Mouse (Mus musculus): ENCODE data around the gene Sh3bp1. TPM values are rescaled to one million over a fixed set of nuclear protein-coding genes. Genes with fewer than 3 reads are reported as not detected.

Sh3bp1 gene
- total and polyA plus RNA-seq, 3 experiments: 12.3 to 69.7 (median 23.8) TPM

DNA sequence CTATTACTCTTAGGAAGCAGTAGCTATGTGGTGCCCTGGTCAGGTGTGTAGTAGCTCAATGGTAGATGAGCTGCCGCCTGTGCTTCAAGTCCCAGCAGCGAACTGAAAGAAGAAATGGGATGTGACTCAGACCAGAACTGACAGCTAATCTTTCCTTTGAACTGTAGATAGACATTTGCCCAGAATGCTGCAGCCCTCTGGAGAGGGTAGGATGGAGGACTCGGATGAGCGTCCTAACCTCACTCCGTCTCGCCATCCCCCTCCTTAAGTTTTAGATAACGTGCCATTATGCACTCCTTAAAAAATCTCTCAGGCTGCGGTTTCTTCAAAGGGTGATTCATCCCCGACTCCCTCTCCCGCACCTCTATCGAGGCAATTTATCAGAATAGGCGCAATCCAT, 20.3 kb downstream of the Sh3bp1 start:
- H3K27ac ChIP-seq (ENCODE audit: insufficient read depth, low read depth): peak overlapping the region; percentile 57
- DNase-seq (ENCODE audit: extremely low read depth): no peak
- no peaks in the 10 kb centered on the region for H3K79me2 ChIP-seq (replicated peaks; ENCODE audit: control insufficient read depth, extremely low read depth, insufficient read depth, poor library complexity, severe bottlenecking)
- peak overlapping the region; percentile 0; the same call in 1 of the 2 replicates for H3K9ac ChIP-seq (ENCODE audit: insufficient read depth, low read depth)
- in situ Hi-C loops (cut with MboI; ENCODE audit: low pct_ligation_motif_present, low pct_unique_long_range_greater_than_20kb, low sequenced_read_pairs): loop anchor here (25.0 kb wide), 1 partner anchor 417 kb away; the partner anchor contains the start of genes Maff and Pla2g6
- dilution Hi-C loops (cut with MboI; ENCODE audit: extremely low pct_ligation_motif_present, extremely low pct_unique_long_range_greater_than_20kb, low sequenced_read_pairs): no loop called here
- H3K36me3 ChIP-seq (replicated peaks in 1 of 2; ENCODE audit: control insufficient read depth in 1 of 2, insufficient read depth in 1 of 2, low read length in 1 of 2): peaks cover 4 to 39% of the 10 kb centered on the region in 2 experiments
- TF ChIP-seq SIN3A (IDR thresholded peaks at IDR 0.05; ENCODE audit: low read length) (no peak), PAX5 (IDR thresholded peaks at IDR 0.05; ENCODE audit: low read length) (no peak), CHD2 (IDR thresholded peaks at IDR 0.05; ENCODE audit: low read length) (0 out of 2 replicates have a peak, but pooled peaks have one; percentile 26), ZC3H11A (IDR thresholded peaks at IDR 0.05; ENCODE audit: low read depth, low read length) (no peak), ELF1 (IDR thresholded peaks at IDR 0.05; ENCODE audit: low read depth, low read length) (0 out of 2 replicates have a peak, but pooled peaks have one; percentile 19), HCFC1 (IDR thresholded peaks at IDR 0.05; ENCODE audit: low read depth, low read length) (no peak), ETS1 (conservative IDR thresholded peaks at IDR 0.05; ENCODE audit: low read depth, low read length) (peak; percentile 33; the same call in 1 of the 2 replicates), GABPA (IDR thresholded peaks at IDR 0.05; ENCODE audit: insufficient replicate concordance, low read depth, low read length) (no peak), IRF4 (IDR thresholded peaks at IDR 0.05; ENCODE audit: low read depth, low read length) (peak; percentile 92), JUN (IDR thresholded peaks at IDR 0.05; ENCODE audit: insufficient read depth, low read depth, low read length) (no peak; the same call in 1 of the 2 replicates), ZKSCAN1 (IDR thresholded peaks at IDR 0.05; ENCODE audit: borderline replicate concordance, low read depth, low read length) (no peak), POLR2A (IDR thresholded peaks at IDR 0.05; ENCODE audit: low read depth, low read length) (no peak), MAX (IDR thresholded peaks at IDR 0.05; ENCODE audit: low read length) (peak; percentile 32; the same call in 1 of the 2 replicates), MAZ (IDR thresholded peaks at IDR 0.05; ENCODE audit: low read depth, low read length) (no peak), TCF12 (IDR thresholded peaks at IDR 0.05; ENCODE audit: low read depth, low read length) (peak; percentile 46; the same call in 1 of the 2 replicates), USF1 (IDR thresholded peaks at IDR 0.05; ENCODE audit: low read depth, low read length) (no peak), E2F4 (IDR thresholded peaks at IDR 0.05; ENCODE audit: insufficient replicate concordance, low read depth, low read length) (no peak), ZMIZ1 (IDR thresholded peaks at IDR 0.05; ENCODE audit: low read depth, low read length) (no peak), CTCF (conservative IDR thresholded peaks at IDR 0.05 in 1 of 2, IDR thresholded peaks at IDR 0.05 in 1 of 2; ENCODE audit: low read depth in 2 of 2, low read length in 2 of 2) (no peak), BHLHE40 (IDR thresholded peaks at IDR 0.05; ENCODE audit: low read depth, low read length) (peak; percentile 21; the same call in 1 of the 2 replicates), ZNF384 (IDR thresholded peaks at IDR 0.05; ENCODE audit: low read depth, low read length) (no peak), RAD21 (IDR thresholded peaks at IDR 0.05; ENCODE audit: low read depth, low read length) (no peak), JUND (conservative IDR thresholded peaks at IDR 0.05; ENCODE audit: low read depth, low read length) (peak; percentile 77), NELFE (IDR thresholded peaks at IDR 0.05; ENCODE audit: low read depth, low read length) (no peak), EP300 (IDR thresholded peaks at IDR 0.05; ENCODE audit: low read length) (peak; percentile 77), MEF2A (IDR thresholded peaks at IDR 0.05; ENCODE audit: borderline replicate concordance, low read depth, low read length) (peak; percentile 51; the same call in 1 of the 2 replicates), MXI1 (IDR thresholded peaks at IDR 0.05; ENCODE audit: low read depth, low read length) (0 out of 2 replicates have a peak, but pooled peaks have one; percentile 32), POLR2AphosphoS2 (IDR thresholded peaks at IDR 0.05; ENCODE audit: low read depth, low read length) (no peak), RCOR1 (conservative IDR thresholded peaks at IDR 0.05; ENCODE audit: low read depth, low read length) (no peak)
- H3K27me3 ChIP-seq (replicated peaks): no peaks in the 10 kb centered on the region
- H3K4me2 ChIP-seq (ENCODE audit: insufficient read depth, low read depth, poor library complexity, severe bottlenecking): peak overlapping the region; percentile 9; the same call in 1 of the 2 replicates
- H3K9me3 ChIP-seq (replicated peaks; ENCODE audit: low read length): peaks cover 3% of the 10 kb centered on the region
- peaks cover 28 to 63% of the 10 kb centered on the region in 2 experiments for H3K4me1 ChIP-seq (ENCODE audit: control insufficient read depth in 1 of 2, insufficient read depth in 2 of 2)
- no peak overlapping the region for H3K4me3 ChIP-seq (replicated peaks in 1 of 3; ENCODE audit: low read depth in 2 of 3, low read length in 2 of 3, poor library complexity in 1 of 3)

Measured in CH12.LX (cell line).